Mouse (Mus musculus): Measurements from ENCODE around the gene C2cd4c. TPM values are rescaled to one million over a fixed set of nuclear protein-coding genes. Genes with fewer than 3 reads are reported as not detected.

The C2cd4c gene
- total and polyA plus RNA-seq, 2 experiments from 2014 or later: not detected

GRCm38 (mm10) chr10:79652789-79653188 lies 39.0 kb upstream of the C2cd4c start:
- ATAC-seq (ENCODE audit: insufficient read depth, low read depth) (no peak), DNase-seq (ENCODE audit: low spot score) (no peak)
- no peak overlapping the region for H3K27ac ChIP-seq (ENCODE audit: low read depth)
- no peak overlapping the region for H3K9ac ChIP-seq (replicated peaks; ENCODE audit: low read depth, low read length)
- H3K36me3 ChIP-seq (replicated peaks; ENCODE audit: control insufficient read depth, insufficient read depth, low read length): no peaks in the 10 kb centered on the region
- no peak for TF ChIP-seq CTCF (IDR thresholded peaks at IDR 0.05; ENCODE audit: low read depth)
- TF ChIP-seq EP300 (IDR thresholded peaks at IDR 0.05; ENCODE audit: low read depth): no peak
- WGBS: 68% methylated on average over 7 of the region's 7 CpGs
- H3K27me3 ChIP-seq (ENCODE audit: control insufficient read depth, insufficient read depth, low read length): peaks cover 18% of the 10 kb centered on the region
- H3K4me3 ChIP-seq (ENCODE audit: low read depth, low read length): no peak overlapping the region
- no peak overlapping the region for H3K4me2 ChIP-seq (ENCODE audit: low read depth, low read length)
- H3K4me1 ChIP-seq (ENCODE audit: control insufficient read depth, insufficient read depth): no peaks in the 10 kb centered on the region
- no peaks in the 10 kb centered on the region for H3K9me3 ChIP-seq (replicated peaks; ENCODE audit: control insufficient read depth, low read length)

- Histone ChIP-seq H3K9ac (replicated peaks; ENCODE audit: low read depth, low read length) (no peak overlapping the region), H3K27me3 (ENCODE audit: control insufficient read depth, insufficient read depth, low read length) (peaks cover 4% of the 10 kb centered on the region; the same call in 1 of the 2 replicates), H3K4me1 (ENCODE audit: control insufficient read depth, insufficient read depth) (no peaks in the 10 kb centered on the region), H3K27ac (ENCODE audit: low read depth) (no peak overlapping the region), H3K9me3 (replicated peaks; ENCODE audit: control insufficient read depth, low read length) (no peaks in the 10 kb centered on the region), H3K4me3 (ENCODE audit: low read depth, low read length) (no peak overlapping the region), H3K36me3 (replicated peaks; ENCODE audit: control insufficient read depth, insufficient read depth, low read length) (no peaks in the 10 kb centered on the region), H3K4me2 (ENCODE audit: low read depth, low read length) (no peak overlapping the region)
- peak; percentile 55 for DNase-seq (ENCODE audit: low spot score)
- TF ChIP-seq CTCF (IDR thresholded peaks at IDR 0.05; ENCODE audit: low read depth) (peak; percentile 93), EP300 (IDR thresholded peaks at IDR 0.05; ENCODE audit: low read depth) (no peak)
- peak; percentile 55; the same call in 1 of the 2 replicates for ATAC-seq (ENCODE audit: insufficient read depth, low read depth)
- 23% methylated on average over 7 of the region's 7 CpGs for WGBS
Measured at GRCm38 (mm10) chr10:79649070-79649751, 35.4 kb upstream of the C2cd4c start.

GRCm38 (mm10) chr10:79645711-79646110 lies 31.9 kb upstream of the C2cd4c start, which contains the start of gene Odf3l2:
TSS of gene Odf3l2 (minus strand) at chr10:79645738.
- H3K36me3 ChIP-seq (replicated peaks; ENCODE audit: control insufficient read depth, insufficient read depth, low read length): no peaks in the 10 kb centered on the region
- no peaks in the 10 kb centered on the region for H3K27me3 ChIP-seq (ENCODE audit: control insufficient read depth, insufficient read depth, low read length)
- ATAC-seq (ENCODE audit: insufficient read depth, low read depth): no peak
- DNase-seq (ENCODE audit: low spot score): no peak
- no peak for TF ChIP-seq CTCF (IDR thresholded peaks at IDR 0.05; ENCODE audit: low read depth)
- TF ChIP-seq EP300 (IDR thresholded peaks at IDR 0.05; ENCODE audit: low read depth): no peak
- H3K4me3 ChIP-seq (ENCODE audit: low read depth, low read length): no peak within 1 kb of the TSS
- no peak within 1 kb of the TSS for H3K9ac ChIP-seq (replicated peaks; ENCODE audit: low read depth, low read length)
- WGBS: 53% methylated on average over 8 of the region's 8 CpGs
- no peaks in the 10 kb centered on the region for H3K4me1 ChIP-seq (ENCODE audit: control insufficient read depth, insufficient read depth)
- H3K4me2 ChIP-seq (ENCODE audit: low read depth, low read length): no peak within 1 kb of the TSS
- H3K9me3 ChIP-seq (replicated peaks; ENCODE audit: control insufficient read depth, low read length): no peaks in the 10 kb centered on the region
- H3K27ac ChIP-seq (ENCODE audit: low read depth): no peak within 1 kb of the TSS

GRCm38 (mm10) chr10:79638486-79639204 lies 24.8 kb upstream of the C2cd4c start:
- no peak overlapping the region for H3K9ac ChIP-seq (replicated peaks; ENCODE audit: low read depth, low read length)

GRCm38 (mm10) chr10:79637128-79638110 lies 23.6 kb upstream of the C2cd4c start, which contains the start of gene Shc2:
TSS of gene Shc2 (minus strand) at chr10:79637918.
- Histone ChIP-seq H3K36me3 (replicated peaks; ENCODE audit: control insufficient read depth, insufficient read depth, low read length) (no peaks in the 10 kb centered on the region), H3K27me3 (ENCODE audit: control insufficient read depth, insufficient read depth, low read length) (peaks cover 43% of the 10 kb centered on the region), H3K4me2 (ENCODE audit: low read depth, low read length) (peak within 1 kb of the TSS; percentile 97), H3K9me3 (replicated peaks; ENCODE audit: control insufficient read depth, low read length) (no peaks in the 10 kb centered on the region), H3K9ac (replicated peaks; ENCODE audit: low read depth, low read length) (peak within 1 kb of the TSS; percentile 46), H3K4me1 (ENCODE audit: control insufficient read depth, insufficient read depth) (no peaks in the 10 kb centered on the region), H3K27ac (ENCODE audit: low read depth) (no peak within 1 kb of the TSS), H3K4me3 (ENCODE audit: low read depth, low read length) (peak within 1 kb of the TSS; percentile 67)
- DNase-seq (ENCODE audit: low spot score) (no peak), ATAC-seq (ENCODE audit: insufficient read depth, low read depth) (peak; percentile 32; the same call in 1 of the 2 replicates)
- no peak for TF ChIP-seq EP300 (IDR thresholded peaks at IDR 0.05; ENCODE audit: low read depth)
- no peak for TF ChIP-seq CTCF (IDR thresholded peaks at IDR 0.05; ENCODE audit: low read depth)
- under 1% methylated on average over 86 of the region's 116 CpGs for WGBS

More at GRCm38 (mm10) chr10:79638486-79639204, 24.8 kb upstream of the C2cd4c start:
- H3K9me3 ChIP-seq (replicated peaks; ENCODE audit: control insufficient read depth, low read length): no peaks in the 10 kb centered on the region
- WGBS: 8% methylated on average over 23 of the region's 23 CpGs
- no peaks in the 10 kb centered on the region for H3K4me1 ChIP-seq (ENCODE audit: control insufficient read depth, insufficient read depth)
- ATAC-seq (ENCODE audit: insufficient read depth, low read depth): 0 out of 2 replicates have a peak, but pooled peaks have one; percentile 12
- no peak for TF ChIP-seq EP300 (IDR thresholded peaks at IDR 0.05; ENCODE audit: low read depth)
- no peak for TF ChIP-seq CTCF (IDR thresholded peaks at IDR 0.05; ENCODE audit: low read depth)
- peaks cover 43% of the 10 kb centered on the region for H3K27me3 ChIP-seq (ENCODE audit: control insufficient read depth, insufficient read depth, low read length)
- H3K27ac ChIP-seq (ENCODE audit: low read depth): no peak overlapping the region
- no peak for DNase-seq (ENCODE audit: low spot score)
- no peaks in the 10 kb centered on the region for H3K36me3 ChIP-seq (replicated peaks; ENCODE audit: control insufficient read depth, insufficient read depth, low read length)
- peak overlapping the region; percentile 21 for H3K4me2 ChIP-seq (ENCODE audit: low read depth, low read length)
- H3K4me3 ChIP-seq (ENCODE audit: low read depth, low read length): peak overlapping the region; percentile 6
